Mouse (Mus musculus) neural tube, embryonic 14.5 days (tissue): ENCODE measurements around the gene Siah1a. TPM values are rescaled to one million over a fixed set of nuclear protein-coding genes. Genes with fewer than 3 reads are reported as not detected.

ENCODE experiments used
- ATAC-seq: fragments of 200-750 bp; cut with Nextera tagmentation; 2 replicates; pipeline ENCODE4 v1.8.0; 2017; ENCODE audit warnings: low read depth, mild to moderate bottlenecking, moderate TSS enrichment, moderate library complexity
- H3K27ac ChIP-seq: fragments of 300-500 bp; sonication (generic); 2 replicates; pipeline ENCODE4 v1.5.1; 2014; ENCODE audit warnings: low read depth, mild to moderate bottlenecking, control low read depth, low read length, moderate library complexity, mixed read lengths
- H3K27me3 ChIP-seq: fragments of 300-500 bp; sonication (generic); 2 replicates; pipeline ENCODE4 v1.6.1; 2014; ENCODE audit warnings: low read length; ENCODE audit not compliant: control insufficient read depth, insufficient read depth
- H3K36me3 ChIP-seq: fragments of 300-500 bp; sonication (generic); 2 replicates; pipeline ENCODE4 v1.6.1; 2014; ENCODE audit warnings: low read length, mixed read lengths; ENCODE audit not compliant: control insufficient read depth, insufficient read depth
- H3K4me1 ChIP-seq: fragments of 300-500 bp; sonication (generic); 2 replicates; pipeline ENCODE4 v1.6.1; 2014; ENCODE audit warnings: low read length; ENCODE audit not compliant: control insufficient read depth, insufficient read depth
- H3K4me2 ChIP-seq: fragments of 300-500 bp; sonication (generic); 2 replicates; pipeline ENCODE4 v1.6.1; 2014; ENCODE audit warnings: mild to moderate bottlenecking, low read depth, low read length, control low read depth
- H3K4me3 ChIP-seq: fragments of 300-500 bp; sonication (generic); 2 replicates; pipeline ENCODE4 v1.5.1; 2014; ENCODE audit warnings: low read depth, low read length, control low read depth, mixed read lengths
- H3K9ac ChIP-seq: fragments of 300-500 bp; sonication (generic); replicated peaks from 2 replicates; pipeline ENCODE4 v1.6.1; 2014; ENCODE audit warnings: low read depth, mild to moderate bottlenecking, control low read depth, low read length, mixed read lengths
- H3K9me3 ChIP-seq: fragments of 300-500 bp; sonication (generic); 2 replicates; pipeline ENCODE4 v1.6.1; 2016; ENCODE audit warnings: low read length; ENCODE audit not compliant: control insufficient read depth
- WGBS: fragments of 180-500 bp; shearing (Covaris S2); extraction: QIAGEN DNeasy Blood & Tissue Kit; methylation state at CpG from one replicate; pipeline ENCODE4 v1.1.7; 2014; 5-methylcytosine and 5-hydroxymethylcytosine counted together
- polyA plus RNA-seq: library from polyadenylated mRNA; unstranded; fragments of >200 nt; fragmentation: Nextera tagmentation; extraction: Ambion mirVana; gene quantifications from 2 replicates; pipeline ENCODE4 v1.2.1, GENCODE M21; 2014

Gene Siah1a
- polyA plus RNA-seq, 1 experiment from 2014 or later: 81.0 TPM

DNA sequence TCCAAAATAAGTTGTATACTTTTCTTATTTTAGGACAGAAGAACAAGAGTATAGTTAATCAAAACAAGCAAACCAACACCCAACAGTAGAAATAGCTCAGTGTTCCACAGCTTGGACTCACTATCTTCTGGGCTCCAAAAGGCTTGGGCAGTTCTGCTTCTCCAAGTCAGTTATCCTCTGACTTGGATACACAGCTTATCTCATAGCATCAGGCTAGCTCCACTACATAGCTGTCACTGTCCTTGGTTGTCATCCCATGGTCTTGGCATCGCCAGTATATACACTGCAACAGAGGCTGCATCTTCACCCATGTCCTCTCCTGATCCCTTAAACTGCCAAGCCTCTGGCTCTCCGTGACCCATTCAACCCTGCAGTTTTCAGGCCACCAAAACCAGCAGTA, 50.0 kb downstream of the Siah1a start:
- H3K4me3 ChIP-seq: no peak overlapping the region
- no peaks in the 10 kb centered on the region for H3K27me3 ChIP-seq
- H3K36me3 ChIP-seq: peaks cover 4% of the 10 kb centered on the region; the same call in 1 of the 2 replicates
- H3K4me2 ChIP-seq: no peak overlapping the region
- no peaks in the 10 kb centered on the region for H3K4me1 ChIP-seq
- H3K9ac ChIP-seq: no peak overlapping the region
- no peak for ATAC-seq
- no peaks in the 10 kb centered on the region for H3K9me3 ChIP-seq
- 97% methylated on average over 2 of the region's 2 CpGs for WGBS
- no peak overlapping the region for H3K27ac ChIP-seq

DNA sequence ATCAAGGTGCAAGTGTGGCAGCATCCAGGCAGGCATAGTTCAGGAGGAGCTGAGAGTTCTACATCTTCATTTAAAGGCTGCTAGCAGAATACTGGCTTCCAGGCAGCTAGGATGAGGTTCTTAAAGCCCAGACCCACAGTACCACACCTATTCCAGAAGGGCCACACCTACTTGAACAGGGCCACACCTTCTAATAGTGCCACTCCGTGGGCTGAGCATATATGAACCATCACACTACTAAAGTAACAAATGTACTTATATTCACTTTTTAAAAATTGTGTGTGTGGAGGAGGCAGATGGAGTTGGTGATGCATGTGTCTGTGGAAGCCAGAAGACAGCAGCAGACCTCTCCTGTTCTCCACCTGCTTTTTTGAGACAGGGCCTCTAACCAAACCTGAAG, 51.7 kb downstream of the Siah1a start:
- Histone ChIP-seq H3K4me2 (no peak overlapping the region), H3K27me3 (no peaks in the 10 kb centered on the region), H3K9ac (no peak overlapping the region), H3K27ac (no peak overlapping the region), H3K4me3 (no peak overlapping the region), H3K9me3 (no peaks in the 10 kb centered on the region), H3K36me3 (peaks cover 4% of the 10 kb centered on the region; the same call in 1 of the 2 replicates), H3K4me1 (no peaks in the 10 kb centered on the region)
- WGBS: 81% methylated on average over 1 of the region's 1 CpGs
- ATAC-seq: no peak

- 91% methylated on average over 1 of the region's 1 CpGs for WGBS
- H3K4me3 ChIP-seq: no peak overlapping the region
- no peak overlapping the region for H3K9ac ChIP-seq
- no peaks in the 10 kb centered on the region for H3K9me3 ChIP-seq
- no peak overlapping the region for H3K4me2 ChIP-seq
- H3K4me1 ChIP-seq: no peaks in the 10 kb centered on the region
- H3K27ac ChIP-seq: no peak overlapping the region
- no peak for ATAC-seq
- H3K36me3 ChIP-seq: peaks cover 4% of the 10 kb centered on the region; the same call in 1 of the 2 replicates
- no peaks in the 10 kb centered on the region for H3K27me3 ChIP-seq
These were observed 53.6 kb downstream of the Siah1a start for GRCm38 (mm10) chr8:86692107-86692506.

DNA sequence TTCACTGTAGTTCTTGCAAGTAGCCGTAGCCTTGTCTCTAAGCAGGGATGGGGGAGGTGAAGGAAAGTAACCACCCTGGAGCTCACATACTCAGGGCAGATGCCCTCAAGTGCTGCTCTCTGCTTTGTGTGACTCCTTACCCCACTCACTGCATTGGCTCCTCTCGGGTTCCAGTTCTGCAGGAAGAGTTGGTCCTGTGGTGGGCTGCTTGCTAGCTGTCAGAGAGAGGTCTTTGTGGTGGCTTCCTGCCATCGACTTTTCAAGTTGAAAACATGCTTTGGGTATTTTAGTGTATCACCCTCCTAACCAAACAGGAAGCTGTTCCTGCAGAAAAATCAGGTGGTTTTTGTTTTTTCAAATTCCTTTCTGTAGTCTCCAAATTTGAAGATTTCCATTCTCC, 59.1 kb downstream of the Siah1a start:
- Histone ChIP-seq H3K9me3 (no peaks in the 10 kb centered on the region), H3K27ac (no peak overlapping the region), H3K27me3 (no peaks in the 10 kb centered on the region), H3K4me1 (no peaks in the 10 kb centered on the region), H3K4me3 (no peak overlapping the region), H3K4me2 (no peak overlapping the region), H3K36me3 (peaks cover 4% of the 10 kb centered on the region; the same call in 1 of the 2 replicates), H3K9ac (no peak overlapping the region)
- WGBS: 83% methylated on average over 3 of the region's 3 CpGs
- no peak for ATAC-seq

Other genes with a start within 250 kb of the Siah1a start
- gene Abcc12, start 165.2 kb downstream of the Siah1a start, polyA plus RNA-seq: 0.17 and 0.28 TPM in 2 replicates
- gene Lonp2, start 121.9 kb downstream of the Siah1a start, polyA plus RNA-seq: 82.5 and 109 TPM in 2 replicates
- gene Gm10638, start 235 bp downstream of the Siah1a start, polyA plus RNA-seq: 5.5 and 6.3 TPM in 2 replicates
- gene N4bp1, start 139.3 kb upstream of the Siah1a start, polyA plus RNA-seq: 11.4 and 12.7 TPM in 2 replicates